Mouse (Mus musculus): ENCODE results near the gene Pla2g4e. TPM values are rescaled to one million over a fixed set of nuclear protein-coding genes. Genes with fewer than 3 reads are reported as not detected.

The Pla2g4e gene
- polyA plus RNA-seq, 1 experiment from 2014 or later: 1.3 TPM

Other genes starting within 250 kb of the Pla2g4e start
- gene Jmjd7, start 217.9 kb downstream of the Pla2g4e start, polyA plus RNA-seq (2015; fragmentation: Nextera tagmentation; extraction: Ambion mirVana): 19.8 and 24.8 TPM in 2 replicates
- 6.9 and 11.1 TPM in 2 replicates for gene Gm28042, start 217.8 kb downstream of the Pla2g4e start, polyA plus RNA-seq (2015; fragmentation: Nextera tagmentation; extraction: Ambion mirVana)
- gene Pla2g4b, start 211.9 kb downstream of the Pla2g4e start, polyA plus RNA-seq (2015; fragmentation: Nextera tagmentation; extraction: Ambion mirVana): 3.8 and 4.0 TPM in 2 replicates
- gene Ehd4, start 90.7 kb downstream of the Pla2g4e start, polyA plus RNA-seq (2015; fragmentation: Nextera tagmentation; extraction: Ambion mirVana): 15.1 and 15.7 TPM in 2 replicates
- 0.06 TPM in 1 of 2 replicates, not detected in the other for gene Pla2g4d, start 43.9 kb upstream of the Pla2g4e start, polyA plus RNA-seq (2015; fragmentation: Nextera tagmentation; extraction: Ambion mirVana)
- not detected in 2 replicates for gene Pla2g4f, start 68.8 kb upstream of the Pla2g4e start, polyA plus RNA-seq (2015; fragmentation: Nextera tagmentation; extraction: Ambion mirVana)
- 42.4 and 45.0 TPM in 2 replicates for gene Vps39, start 107.8 kb upstream of the Pla2g4e start, polyA plus RNA-seq (2015; fragmentation: Nextera tagmentation; extraction: Ambion mirVana)
- 8.2 and 8.4 TPM in 2 replicates for gene Ganc, start 158.6 kb upstream of the Pla2g4e start, polyA plus RNA-seq (2015; fragmentation: Nextera tagmentation; extraction: Ambion mirVana)
- 7.2 and 9.6 TPM in 2 replicates for gene Tmem87a, start 158.8 kb upstream of the Pla2g4e start, polyA plus RNA-seq (2015; fragmentation: Nextera tagmentation; extraction: Ambion mirVana)
- gene Capn3, start 210.7 kb upstream of the Pla2g4e start, polyA plus RNA-seq (2015; fragmentation: Nextera tagmentation; extraction: Ambion mirVana): 1.0 and 1.1 TPM in 2 replicates

All from neural tube, embryonic 13.5 days (tissue).